Comparison of ENCODE assay signal across 8 mouse cellular contexts in the genomic region with DNA sequence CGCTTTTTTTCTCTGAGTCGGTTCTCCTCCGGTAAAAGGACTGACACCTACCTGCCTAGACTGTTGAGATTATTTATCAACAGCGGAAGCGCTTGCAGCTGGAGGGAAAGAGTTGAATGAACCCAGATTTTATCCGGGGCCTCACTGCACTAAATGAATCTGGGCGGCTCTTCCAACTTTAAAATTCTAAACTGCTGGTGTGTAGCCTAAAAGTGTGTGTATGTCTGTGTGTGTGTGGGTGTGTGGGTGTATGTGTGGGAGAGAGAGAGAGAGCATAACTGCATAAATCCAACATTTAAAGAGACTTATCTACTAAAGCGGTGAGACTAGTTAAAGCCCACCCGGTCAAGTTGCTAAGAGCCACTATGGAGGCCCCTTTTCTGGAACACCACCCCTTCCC. TPM values are rescaled to one million over a fixed set of nuclear protein-coding genes. Genes with fewer than 3 reads are reported as not detected.
DNase-seq lines count a peak whose midpoint lies in the region; ATAC-seq and TF ChIP-seq lines count a peak whose summit lies in the region.

No protein-coding gene starts in this region.

- H3K36me3 ChIP-seq in erythroblast, embryonic 14.5 days (ENCODE audit: control insufficient read depth): no peaks in the 10 kb centered on the region
- peaks cover 8% of the 10 kb centered on the region for H3K36me3 ChIP-seq in megakaryocyte, embryonic 14.5 days (replicated peaks; ENCODE audit: low read length)
- no peaks in the 10 kb centered on the region for H3K36me3 ChIP-seq in limb, embryonic 11.5 days (ENCODE audit: control insufficient read depth, insufficient read depth, low read length)

- no peak; the same call in 1 of the 2 replicates for TF ChIP-seq POLR2A in olfactory bulb, adult 2 months (IDR thresholded peaks at IDR 0.05; ENCODE audit: insufficient read depth, low read depth, low read length)

- WGBS in limb, embryonic 11.5 days: 30% methylated on average over 9 of the region's 9 CpGs
- 13% methylated on average over 9 of the region's 9 CpGs for WGBS in olfactory bulb, adult 2 months

- H3K9me3 ChIP-seq in erythroblast, embryonic 14.5 days (ENCODE audit: control insufficient read depth, low read length): no peaks in the 10 kb centered on the region
- no peaks in the 10 kb centered on the region for H3K9me3 ChIP-seq in megakaryocyte, embryonic 14.5 days
- no peaks in the 10 kb centered on the region for H3K9me3 ChIP-seq in limb, embryonic 11.5 days (ENCODE audit: control insufficient read depth, low read length)

- H3K4me3 ChIP-seq in erythroblast, embryonic 14.5 days (replicated peaks): peak overlapping the region; percentile 83
- H3K4me3 ChIP-seq in megakaryocyte, embryonic 14.5 days (replicated peaks): peak overlapping the region; percentile 95
- H3K4me3 ChIP-seq in limb, embryonic 11.5 days (ENCODE audit: low read depth, low read length): peak overlapping the region; percentile 81
- peak overlapping the region; percentile 64 for H3K4me3 ChIP-seq in olfactory bulb, adult 2 months (ENCODE audit: insufficient read depth, low read depth, low read length)

- no peak for ATAC-seq in erythroblast, adult 5-6 weeks (replicated peaks; ENCODE audit: low FRiP score, poor library complexity, severe bottlenecking)
- ATAC-seq in megakaryocyte, adult 5-6 weeks (ENCODE audit: poor library complexity, severe bottlenecking): no peak
- no peak for ATAC-seq in limb, embryonic 11.5 days (ENCODE audit: insufficient number of reproducible peaks, low FRiP score, low TSS enrichment, low read depth)

- H3K27ac ChIP-seq in limb, embryonic 11.5 days (replicated peaks; ENCODE audit: low read depth, low read length): no peak overlapping the region
- H3K27ac ChIP-seq in olfactory bulb, adult 2 months (ENCODE audit: insufficient read depth, low read depth, low read length): peak overlapping the region; percentile 70

- no peak for DNase-seq in limb, embryonic 11.5 days (ENCODE audit: low spot score)
- no peak for DNase-seq in urinary bladder, adult 18-20 months (ENCODE audit: low spot score in 2 of 2)
- no peak for DNase-seq in layer of hippocampus, postnatal 10 days (ENCODE audit: low spot score in 2 of 2)

- H3K9ac ChIP-seq in limb, embryonic 11.5 days (ENCODE audit: low read length): peak overlapping the region; percentile 65; the same call in 1 of the 2 replicates

- H3K4me2 ChIP-seq in limb, embryonic 11.5 days (ENCODE audit: low read depth, severe bottlenecking): peak overlapping the region; percentile 57

- TF ChIP-seq CTCF in olfactory bulb, adult 2 months (IDR thresholded peaks at IDR 0.05; ENCODE audit: insufficient read depth, low read depth, low read length): no peak

- H3K4me1 ChIP-seq in erythroblast, embryonic 14.5 days (ENCODE audit: control insufficient read depth): peaks cover 17% of the 10 kb centered on the region
- H3K4me1 ChIP-seq in megakaryocyte, embryonic 14.5 days: peaks cover 31% of the 10 kb centered on the region
- H3K4me1 ChIP-seq in limb, embryonic 11.5 days (ENCODE audit: control insufficient read depth, insufficient read depth, low read length): 0 out of 2 replicates have a peak, but pooled peaks cover 3% of the 10 kb centered on the region
- H3K4me1 ChIP-seq in olfactory bulb, adult 2 months (ENCODE audit: control insufficient read depth, insufficient read depth, low read length): peaks cover 4% of the 10 kb centered on the region; the same call in 1 of the 2 replicates

- no peaks in the 10 kb centered on the region for H3K27me3 ChIP-seq in erythroblast, embryonic 14.5 days (ENCODE audit: control insufficient read depth)
- H3K27me3 ChIP-seq in megakaryocyte, embryonic 14.5 days (replicated peaks): no peaks in the 10 kb centered on the region
- no peaks in the 10 kb centered on the region for H3K27me3 ChIP-seq in limb, embryonic 11.5 days (ENCODE audit: control insufficient read depth, insufficient read depth, low read length)

RNA-seq across cellular contexts. Expression of gene Mrtfa, which starts 0.7 kb away (rescaled TPM):
- 0.47 and 0.51 TPM in 2 replicates for polyA plus RNA-seq in erythroblast, embryonic 14.5 days (2012)
- 12.7 and 19.2 TPM in 2 replicates for total RNA-seq in erythroblast, adult 5-6 weeks (2015; ENCODE audit: low replicate concordance)
- 4.9 and 10.9 TPM in 2 replicates for total RNA-seq in erythroblast, adult 5-6 weeks (2017; ENCODE audit: low replicate concordance)
- 138 and 254 TPM in 2 replicates for polyA plus RNA-seq in megakaryocyte, embryonic 14.5 days (2012; ENCODE audit: insufficient read depth, low replicate concordance)
- 76.4 and 81.3 TPM in 2 replicates for total RNA-seq in megakaryocyte, adult 5-6 weeks (2015)
- 39.4 and 46.2 TPM in 2 replicates for total RNA-seq in megakaryocyte, adult 5-6 weeks (2017)
- polyA plus RNA-seq in limb, embryonic 11.5 days (2014; fragmentation: Nextera tagmentation; extraction: Ambion mirVana): 22.3 and 23.0 TPM in 2 replicates
- polyA plus RNA-seq in olfactory bulb, adult 2 months (2012; ENCODE audit: insufficient read depth, insufficient read length, low replicate concordance, missing spikeins): not detected in 2 replicates
- 10 to 100 TPM; 56.5 to 61.3 TPM for total RNA-seq in layer of hippocampus, postnatal 10 days (2021)

RNA-seq across cellular contexts. Expression of gene Mchr1, which starts 44.0 kb away (rescaled TPM):
- not detected in 2 replicates for polyA plus RNA-seq in erythroblast, embryonic 14.5 days (2012)
- not detected in 2 replicates for total RNA-seq in erythroblast, adult 5-6 weeks (2015; ENCODE audit: low replicate concordance)
- total RNA-seq in erythroblast, adult 5-6 weeks (2017; ENCODE audit: low replicate concordance): not detected in 2 replicates
- polyA plus RNA-seq in megakaryocyte, embryonic 14.5 days (2012; ENCODE audit: insufficient read depth, low replicate concordance): not detected in 2 replicates
- not detected in 2 replicates for total RNA-seq in megakaryocyte, adult 5-6 weeks (2015)
- total RNA-seq in megakaryocyte, adult 5-6 weeks (2017): not detected in 2 replicates
- polyA plus RNA-seq in limb, embryonic 11.5 days (2014; fragmentation: Nextera tagmentation; extraction: Ambion mirVana): 0.28 and 0.55 TPM in 2 replicates
- polyA plus RNA-seq in olfactory bulb, adult 2 months (2012; ENCODE audit: insufficient read depth, insufficient read length, low replicate concordance, missing spikeins): not detected in 2 replicates
- 10 to 100 TPM; 16.4 to 17.3 TPM for total RNA-seq in layer of hippocampus, postnatal 10 days (2021)

Comparison
In these comparisons a context has a peak if more than half of its experiments do, and no peak if none do; other contexts are left out.
1. RNA of gene Mrtfa, which starts 0.7 kb away (polyA plus RNA-seq): 138 to 254 TPM in megakaryocyte, embryonic 14.5 days, not detected in olfactory bulb, adult 2 months and 22.3 to 23.0 TPM in limb, embryonic 11.5 days; 0.47 to 0.51 TPM in erythroblast, embryonic 14.5 days; every median in the first group is over 10 times any median in the second.
2. Peak in every context shown above with its lines, with median percentiles within 50 percentile points of each other: H3K4me3 ChIP-seq.